In the genomic region with DNA sequence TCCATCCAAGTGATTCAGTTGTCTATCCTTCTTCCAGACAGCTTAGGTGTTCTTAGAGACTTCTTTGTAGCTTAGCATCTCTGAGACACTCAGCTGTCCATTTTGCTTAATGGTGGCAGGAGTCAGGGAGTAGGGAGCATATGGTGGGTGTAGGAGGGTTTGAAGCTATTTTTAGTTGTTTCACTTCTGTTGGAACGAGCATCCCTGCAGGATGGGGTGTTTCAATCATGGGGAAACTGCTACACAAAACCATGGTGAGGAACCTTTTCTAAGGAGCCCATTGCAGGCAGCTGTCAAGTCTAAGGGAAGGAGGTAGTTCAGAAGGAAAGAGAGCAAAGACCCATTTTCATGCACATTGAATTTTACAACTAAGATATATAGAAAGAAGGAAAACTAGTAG, we compare ENCODE assay signal across 15 mouse cellular contexts.
DNase-seq lines count a peak whose midpoint lies in the region; TF ChIP-seq lines count a peak whose summit lies in the region.
"Had no signal": no experiment of that assay in that cellular context is flagged by ENCODE, and none has a peak within 500 bp of the region (broad histone marks: within the 10 kb centered on the region; RNA-seq: fewer than 3 reads in every experiment).

No protein-coding gene starts in this region.

- H3K4me3 ChIP-seq in kidney, adult 2 months (ENCODE audit: insufficient read depth, low read depth, low read length): no peak overlapping the region
- no peak overlapping the region for H3K4me3 ChIP-seq in layer of hippocampus, adult 2 months
- H3K4me3 ChIP-seq: embryonic facial prominence, embryonic 13.5 days; heart, embryonic 10.5 days; hindbrain, embryonic 13.5 days had no signal

- no peaks in the 10 kb centered on the region for H3K27me3 ChIP-seq in kidney, adult 2 months (replicated peaks; ENCODE audit: control insufficient read depth, insufficient read depth, low read length)
- H3K27me3 ChIP-seq: CH12.LX; embryonic facial prominence, embryonic 13.5 days; hindbrain, embryonic 13.5 days had no signal

- DNase-seq in kidney, adult 2 months: peak; percentile 0
- DNase-seq in kidney, adult 8-10 months: no peak
- peak; percentile 8 to 31 for DNase-seq in layer of hippocampus, adult 2 months (ENCODE audit: low spot score in 2 of 2)
- no peak for DNase-seq in layer of hippocampus, postnatal 36 days
- peak; percentile 15 for DNase-seq in right cerebral cortex, adult 18-20 months
- no peak for DNase-seq in right cerebral cortex, postnatal 10 days (ENCODE audit: low spot score in 2 of 2)
- no peak for DNase-seq in left cerebral cortex, postnatal 4 days
- DNase-seq: cerebellum, adult 18-20 months; cerebellum, adult 9-11 months; cerebellum, postnatal 36 days; gastrocnemius, postnatal 10 days had no signal

- no peaks in the 10 kb centered on the region for H3K36me3 ChIP-seq in kidney, adult 2 months (ENCODE audit: control insufficient read depth, insufficient read depth, low read length)
- H3K36me3 ChIP-seq: embryonic facial prominence, embryonic 13.5 days; heart, embryonic 10.5 days; hindbrain, embryonic 13.5 days had no signal

- peak overlapping the region; percentile 80 for H3K27ac ChIP-seq in kidney, adult 2 months (ENCODE audit: insufficient read depth, low read depth, low read length)
- H3K27ac ChIP-seq in layer of hippocampus, adult 2 months: peak overlapping the region; percentile 59
- H3K27ac ChIP-seq: embryonic facial prominence, embryonic 13.5 days; heart, embryonic 10.5 days; hindbrain, embryonic 13.5 days had no signal

- WGBS in kidney, adult 2 months: 10% methylated on average over 1 of the region's 1 CpGs

- no peaks in the 10 kb centered on the region for H3K4me1 ChIP-seq in kidney, adult 2 months (ENCODE audit: control insufficient read depth, insufficient read depth, low read length)
- H3K4me1 ChIP-seq: embryonic facial prominence, embryonic 13.5 days; heart, embryonic 10.5 days had no signal

- intact Hi-C loops in left cerebral cortex, postnatal 4 days (cut with DNase I): no loop called here

- TF ChIP-seq CTCF in kidney, adult 2 months (conservative IDR thresholded peaks at IDR 0.05; ENCODE audit: insufficient read depth, insufficient read length, low read depth, low read length): no peak
- TF ChIP-seq CTCF in layer of hippocampus, adult 2 months (conservative IDR thresholded peaks at IDR 0.05): no peak

- TF ChIP-seq POLR2A in kidney, adult 2 months (IDR thresholded peaks at IDR 0.05; ENCODE audit: low read depth, low read length): no peak

Comparison
In these comparisons a context has a peak if more than half of its experiments do, and no peak if none do; other contexts are left out.
1. DNase-seq: peak in kidney, adult 2 months (single experiment), layer of hippocampus, adult 2 months (2 of 2) and right cerebral cortex, adult 18-20 months (single experiment); none in kidney, adult 8-10 months (0 of 2), layer of hippocampus, postnatal 36 days (0 of 2), right cerebral cortex, postnatal 10 days (0 of 2) and left cerebral cortex, postnatal 4 days (single experiment).